Mouse (Mus musculus) ES-E14 (cell line): Measurements from ENCODE around the gene Ern2. TPM values are rescaled to one million over a fixed set of nuclear protein-coding genes. Genes with fewer than 3 reads are reported as not detected.

ENCODE experiments used
- DNase-seq: peaks from one replicate; pipeline ENCODE4 v3.0.0-alpha.2; 2013; ENCODE audit warnings: low read depth, low spot score
- H3K27ac ChIP-seq: 2 replicates; pipeline ENCODE4 v1.5.1; 2012; ENCODE audit warnings: low read depth, mild to moderate bottlenecking, low read length, moderate library complexity, mixed read lengths; ENCODE audit not compliant: poor library complexity, insufficient read depth, severe bottlenecking
- H3K36me3 ChIP-seq: 2 replicates; pipeline ENCODE4 v1.6.1; 2012; ENCODE audit warnings: mild to moderate bottlenecking, low read length, moderate library complexity, mixed read lengths; ENCODE audit not compliant: control insufficient read depth, poor library complexity, insufficient read depth, severe bottlenecking
- H3K4me1 ChIP-seq, 2 experiments: fragments of 150-350 bp in 1 of 2; sonication (generic) in 1 of 2; 2 replicates each; pipeline ENCODE4 v1.6.1; 2012; ENCODE audit warnings: low read length in 2 of 2, mild to moderate bottlenecking in 1 of 2, mixed read lengths in 1 of 2; ENCODE audit not compliant: control insufficient read depth in 2 of 2, insufficient read depth in 2 of 2, poor library complexity in 1 of 2
- H3K4me3 ChIP-seq, 2 experiments: fragments of 150-350 bp in 1 of 2; sonication (generic) in 1 of 2; 2 replicates each; pipeline ENCODE4 v1.5.1; 2012; ENCODE audit warnings: low read length in 2 of 2, low read depth in 1 of 2, mild to moderate bottlenecking in 1 of 2, mixed read lengths in 1 of 2; ENCODE audit not compliant: insufficient read depth in 1 of 2, poor library complexity in 1 of 2, severe bottlenecking in 1 of 2
- H3K9ac ChIP-seq: 2 replicates; pipeline ENCODE4 v1.6.1; 2012; ENCODE audit warnings: low read depth, mild to moderate bottlenecking, low read length, mixed read lengths; ENCODE audit not compliant: poor library complexity, insufficient read depth, severe bottlenecking
- H3K9me3 ChIP-seq: fragments of 150-350 bp; sonication (generic); 2 replicates; pipeline ENCODE4 v1.6.1; 2012; ENCODE audit warnings: low read depth, mild to moderate bottlenecking, low read length; ENCODE audit not compliant: control insufficient read depth, insufficient read depth
- CHD2 ChIP-seq: IDR thresholded peaks from 2 replicates; pipeline ENCODE4 v1.6.1; 2014; ENCODE audit warnings: mild to moderate bottlenecking, low read depth, low read length, inconsistent platforms
- HCFC1 ChIP-seq: IDR thresholded peaks from 2 replicates; pipeline ENCODE4 v1.6.1; 2012; ENCODE audit warnings: low read length, inconsistent platforms, borderline replicate concordance; ENCODE audit not compliant: insufficient read depth
- MAFK ChIP-seq: IDR thresholded peaks from 2 replicates; pipeline ENCODE4 v1.6.1; 2014; ENCODE audit warnings: mild to moderate bottlenecking, low read depth, low read length, inconsistent platforms; ENCODE audit not compliant: insufficient read depth
- ZC3H11A ChIP-seq: IDR thresholded peaks from 2 replicates; pipeline ENCODE4 v1.6.1; 2012; ENCODE audit warnings: low read depth, mild to moderate bottlenecking, inconsistent platforms, low read length, borderline replicate concordance
- ZNF384 ChIP-seq: IDR thresholded peaks from 2 replicates; pipeline ENCODE4 v1.6.1; 2012; ENCODE audit warnings: low read depth, low read length, inconsistent platforms
- in situ Hi-C, 2 experiments: fragments of 600-800 bp; cut with MboI; formaldehyde crosslinking; loops; one replicate each; pipeline ENCODE4 v1.15.1; 2025; ENCODE audit warnings: low sequenced_read_pairs in 2 of 2, inconsistent platforms in 1 of 2; ENCODE audit not compliant: unreplicated experiment in 2 of 2
- total RNA-seq: library from RNA; depleted of rRNA; stranded (reverse); fragments of 300-350 nt; gene quantifications from 2 replicates; pipeline ENCODE4 v1.2.3, GENCODE M21; 2012

The Ern2 gene
- total RNA-seq, 1 experiment: not detected

GRCm38 (mm10) chr7:122132497-122133337 is 53.3 kb downstream of the Ern2 start, which contains the start of the genes Palb2 and Dctn5:
Gene Palb2 (minus strand): TSS chr7:122132985.
Gene Dctn5 (plus strand): TSS chr7:122133041.
- Histone ChIP-seq H3K36me3 (peaks cover 7% of the 10 kb centered on the region), H3K9ac (peak within 1 kb of the TSS; percentile 97), H3K4me3 (peak within 1 kb of the TSS; percentile 76 to 89), H3K27ac (peak within 1 kb of the TSS; percentile 62; the same call in 1 of the 2 replicates), H3K4me1 (peaks cover 0 to 3% of the 10 kb centered on the region in 2 experiments; a peak in 1 of 4 replicates), H3K9me3 (no peaks in the 10 kb centered on the region)
- TF ChIP-seq MAFK (no peak), CHD2 (peak; percentile 71; the same call in 1 of the 2 replicates), HCFC1 (peak; percentile 90)
- in situ Hi-C loops: no loop called here
- DNase-seq: peak; percentile 98

GRCm38 (mm10) chr7:122131834-122132233 is 54.2 kb downstream of the Ern2 start:
- DNase-seq: no peak
- H3K9me3 ChIP-seq: no peaks in the 10 kb centered on the region
- H3K4me3 ChIP-seq: peak overlapping the region in 1 of 2 experiments; percentile 89; a peak in 3 of 4 replicates
- in situ Hi-C loops: no loop called here
- H3K27ac ChIP-seq: no peak overlapping the region
- H3K36me3 ChIP-seq: peaks cover 11% of the 10 kb centered on the region
- TF ChIP-seq ZC3H11A: no peak
- TF ChIP-seq MAFK: no peak
- no peak for TF ChIP-seq CHD2
- no peak for TF ChIP-seq ZNF384
- peaks cover 0 to 3% of the 10 kb centered on the region in 2 experiments; a peak in 1 of 4 replicates for H3K4me1 ChIP-seq
- H3K9ac ChIP-seq: no peak overlapping the region

- no peak for DNase-seq
- Histone ChIP-seq H3K9me3 (no peaks in the 10 kb centered on the region), H3K4me1 (peaks cover 0 to 3% of the 10 kb centered on the region in 2 experiments; a peak in 1 of 4 replicates), H3K36me3 (peaks cover 24% of the 10 kb centered on the region), H3K27ac (no peak overlapping the region), H3K4me3 (no peak overlapping the region), H3K9ac (no peak overlapping the region)
- in situ Hi-C loops: no loop called here
- TF ChIP-seq ZC3H11A (no peak), CHD2 (no peak), ZNF384 (no peak), HCFC1 (no peak), MAFK (no peak)
Observed at GRCm38 (mm10) chr7:122126946-122127345, 59.1 kb downstream of the Ern2 start.

- Histone ChIP-seq H3K4me3 (no peak overlapping the region), H3K36me3 (peaks cover 28% of the 10 kb centered on the region), H3K27ac (no peak overlapping the region), H3K9me3 (no peaks in the 10 kb centered on the region), H3K9ac (no peak overlapping the region), H3K4me1 (no peaks in the 10 kb centered on the region)
- TF ChIP-seq ZNF384 (no peak), ZC3H11A (no peak), CHD2 (no peak), HCFC1 (no peak), MAFK (no peak)
- in situ Hi-C loops: no loop called here
- no peak for DNase-seq
Observed at GRCm38 (mm10) chr7:122125636-122126035, 60.4 kb downstream of the Ern2 start.
